Mouse (Mus musculus) embryonic facial prominence, embryonic 14.5 days (tissue): ENCODE measurements around the gene Lamp3. TPM values are rescaled to one million over a fixed set of nuclear protein-coding genes. Genes with fewer than 3 reads are reported as not detected.
"Not testable (repeated sequence)": the region's sequence is repeated elsewhere in the genome, so short reads cannot be mapped to it uniquely, and the experiment has no call there.

Experiments
- ATAC-seq: fragments of 200-750 bp; cut with Nextera tagmentation; 2 replicates; pipeline ENCODE4 v1.8.0; 2017; ENCODE audit warnings: low read depth, moderate number of reproducible peaks, moderate TSS enrichment
- DNase-seq: peaks from one replicate; pipeline ENCODE4 v3.0.0-alpha.2; 2015; ENCODE audit warnings: low spot score
- H3K27ac ChIP-seq: fragments of 300-500 bp; sonication (generic); replicated peaks from 2 replicates; pipeline ENCODE4 v1.5.1; 2014; ENCODE audit warnings: low read depth, mild to moderate bottlenecking, low read length, moderate library complexity
- H3K27me3 ChIP-seq: fragments of 300-500 bp; sonication (generic); replicated peaks from 2 replicates; pipeline ENCODE4 v1.6.1; 2014; ENCODE audit warnings: low read length; ENCODE audit not compliant: control insufficient read depth, insufficient read depth
- H3K36me3 ChIP-seq: fragments of 300-500 bp; sonication (generic); 2 replicates; pipeline ENCODE4 v1.6.1; 2014; ENCODE audit warnings: low read length, mixed read lengths; ENCODE audit not compliant: control insufficient read depth, insufficient read depth
- H3K4me1 ChIP-seq: fragments of 300-500 bp; sonication (generic); 2 replicates; pipeline ENCODE4 v1.6.1; 2014; ENCODE audit warnings: antibody characterized with exemption, low read length; ENCODE audit not compliant: control insufficient read depth, insufficient read depth
- H3K4me2 ChIP-seq: fragments of 300-500 bp; sonication (generic); 2 replicates; pipeline ENCODE4 v1.6.1; 2014; ENCODE audit warnings: low read depth, mild to moderate bottlenecking, low read length, moderate library complexity, mixed read lengths
- H3K4me3 ChIP-seq: fragments of 300-500 bp; sonication (generic); 2 replicates; pipeline ENCODE4 v1.5.1; 2014; ENCODE audit warnings: low read depth, mild to moderate bottlenecking, low read length
- H3K9ac ChIP-seq: fragments of 300-500 bp; sonication (generic); 2 replicates; pipeline ENCODE4 v1.6.1; 2014; ENCODE audit warnings: low read depth, mild to moderate bottlenecking, low read length, moderate library complexity, mixed read lengths
- H3K9me3 ChIP-seq: fragments of 300-500 bp; sonication (generic); 2 replicates; pipeline ENCODE4 v1.6.1; 2016; ENCODE audit warnings: low read length; ENCODE audit not compliant: control insufficient read depth
- WGBS: fragments of 180-500 bp; shearing (Covaris S2); extraction: QIAGEN DNeasy Blood & Tissue Kit; methylation state at CpG from one replicate; pipeline ENCODE4 v1.1.7; 2014; 5-methylcytosine and 5-hydroxymethylcytosine counted together
- polyA plus RNA-seq: library from polyadenylated mRNA; unstranded; fragments of >200 nt; fragmentation: Nextera tagmentation; extraction: Ambion mirVana; gene quantifications from 2 replicates; pipeline ENCODE4 v1.2.1, GENCODE M21; 2014

Lamp3 gene
- polyA plus RNA-seq, 1 experiment from 2014 or later, result 0.08 TPM

- not testable (repeated sequence) for H3K9me3 ChIP-seq, DNase-seq, H3K4me2 ChIP-seq, H3K36me3 ChIP-seq, H3K9ac ChIP-seq, H3K4me3 ChIP-seq, ATAC-seq, H3K27ac ChIP-seq, H3K4me1 ChIP-seq, H3K27me3 ChIP-seq
- WGBS, result 90% methylated on average over 2 of the region's 2 CpGs
Measured at GRCm38 (mm10) chr16:19611782-19612181, 94.4 kb downstream of the Lamp3 start, which contains the start of gene Olfr170. Olfr170 (minus strand) TSS chr16:19611882.

Other genes with a start within 250 kb of the Lamp3 start
- 0.07 and 0.09 TPM in 2 replicates for gene Olfr166, start 222.7 kb downstream of the Lamp3 start, polyA plus RNA-seq
- gene Olfr167, start 184.1 kb downstream of the Lamp3 start, polyA plus RNA-seq, result not detected in 2 replicates
- not detected in 2 replicates for gene Olfr168, start 170.8 kb downstream of the Lamp3 start, polyA plus RNA-seq
- gene Olfr169, start 134.6 kb downstream of the Lamp3 start, polyA plus RNA-seq, result not detected in 2 replicates
- 0.32 TPM in 1 of 2 replicates, not detected in the other for gene Olfr170, start 94.5 kb downstream of the Lamp3 start, polyA plus RNA-seq
- gene Olfr171, start 76.5 kb downstream of the Lamp3 start, polyA plus RNA-seq, result 0.13 TPM in 1 of 2 replicates, not detected in the other
- 17.5 and 19.8 TPM in 2 replicates for gene B3gnt5, start 53.8 kb upstream of the Lamp3 start, polyA plus RNA-seq